Mouse (Mus musculus): Measurements from ENCODE around the gene Serpina3c. TPM values are rescaled to one million over a fixed set of nuclear protein-coding genes. Genes with fewer than 3 reads are reported as not detected.
A peak's percentile ranks its signal among the peaks of the same experiment; 100 is the strongest.

Serpina3c gene
- 10.7 and 12.5 TPM in 2 replicates for total RNA-seq (2021)
- long read RNA-seq, experiment 1, transcript Serpina3c-201 (5 exons, 2,213 nt), result major isoform, 14 of 18 reads
- long read RNA-seq, experiment 1, partial matches to known transcripts, result 1 of 18 reads
- long read RNA-seq, experiment 1, other reads (novel, unspliced or antisense), result 3 of 18 reads
- long read RNA-seq, experiment 2, transcript Serpina3c-201 (5 exons, 2,213 nt), result major isoform, 10 of 11 reads
- long read RNA-seq, experiment 2, partial matches to known transcripts, result 1 of 11 reads
- long read RNA-seq, experiment 2, other reads (novel, unspliced or antisense), result 0 of 11 reads

DNA sequence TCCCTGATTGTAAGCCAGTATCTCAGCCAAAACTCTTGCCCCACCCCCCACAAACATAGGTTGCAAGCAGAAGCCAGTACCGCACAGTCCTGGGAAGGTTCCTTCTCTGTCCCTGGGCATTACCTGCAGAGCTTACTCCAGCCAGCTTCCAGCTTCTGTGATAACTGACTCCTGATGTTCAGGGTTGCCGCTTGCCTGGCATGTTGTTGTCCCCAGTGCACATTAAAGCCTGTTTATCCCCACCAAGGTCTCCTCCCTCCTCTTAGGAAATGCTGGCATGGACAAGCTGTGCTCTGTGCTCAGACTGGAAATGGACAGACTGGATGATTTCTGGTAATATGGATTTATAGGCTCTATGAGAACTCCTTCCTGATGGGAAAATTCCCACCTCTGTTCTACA lies at the start of gene Serpina3c:
Serpina3c (minus strand) TSS at position 215 of the 400 bp plus-strand sequence.
- DNase-seq, result peak; percentile 42

DNA sequence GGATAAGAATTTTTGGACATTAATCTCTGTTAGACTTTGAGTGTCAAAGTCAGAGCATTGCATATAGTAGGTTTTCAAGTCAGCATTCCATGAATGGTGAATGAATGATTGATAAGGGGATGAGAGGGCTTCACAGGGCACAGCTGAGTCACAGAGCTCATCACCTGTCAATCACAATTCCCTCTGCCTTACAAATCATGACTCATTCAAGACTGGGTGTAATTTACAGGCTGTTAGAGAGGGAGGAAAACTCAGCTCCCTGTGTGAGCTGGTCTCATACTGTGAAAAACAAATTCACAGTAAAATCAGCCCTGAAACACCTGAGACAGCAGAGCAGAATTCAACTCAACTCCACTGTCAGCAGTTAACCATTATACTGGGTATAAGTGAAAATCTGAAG lies 37.2 kb upstream of the Serpina3c start:
- DNase-seq, result no peak

DNA sequence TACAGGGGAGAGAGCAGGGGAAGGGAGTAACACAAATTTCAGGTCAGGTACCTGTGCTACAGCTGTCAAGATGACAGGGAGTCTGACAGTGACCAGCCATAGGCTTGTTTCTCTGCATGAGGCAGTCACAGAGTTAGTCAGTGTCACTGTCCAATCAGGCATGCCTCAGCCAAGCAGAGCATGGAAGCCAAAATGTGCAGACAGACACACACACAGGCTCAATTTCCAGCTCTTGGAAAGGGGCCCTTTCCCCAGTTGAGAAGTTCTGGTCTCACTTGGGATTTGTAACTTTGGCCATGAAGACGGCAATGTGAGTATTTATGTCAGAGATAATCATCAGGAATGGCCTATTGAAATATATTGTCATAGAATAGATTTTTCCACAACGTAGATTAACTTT lies 35.6 kb upstream of the Serpina3c start:
- no peak for DNase-seq

DNA sequence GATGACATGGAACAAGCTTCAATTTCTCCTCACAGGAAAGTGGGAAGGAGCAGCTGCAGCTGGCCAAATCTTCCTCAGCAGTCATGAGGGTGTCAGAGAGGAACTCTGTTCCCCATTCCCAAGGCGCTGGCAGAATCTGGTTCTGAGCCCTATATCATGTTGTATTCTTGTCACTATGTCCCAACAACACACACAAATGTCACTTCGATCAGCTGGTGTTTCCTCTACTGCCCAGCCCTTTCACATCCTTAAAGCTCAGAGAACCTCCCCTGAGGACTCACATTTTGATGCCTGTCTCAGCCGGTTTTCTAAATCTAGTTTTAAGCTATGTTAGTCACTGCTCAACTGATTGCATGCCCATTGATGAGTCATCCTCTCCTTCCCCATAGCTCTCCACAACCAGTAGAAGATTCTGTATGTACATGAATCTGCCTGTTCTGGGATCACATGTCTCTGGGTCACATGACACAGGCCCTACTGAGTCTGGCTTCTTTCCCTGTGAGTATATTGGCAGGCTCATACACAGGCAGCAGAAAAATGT lies 32.4 kb upstream of the Serpina3c start:
- DNase-seq, result no peak

DNA sequence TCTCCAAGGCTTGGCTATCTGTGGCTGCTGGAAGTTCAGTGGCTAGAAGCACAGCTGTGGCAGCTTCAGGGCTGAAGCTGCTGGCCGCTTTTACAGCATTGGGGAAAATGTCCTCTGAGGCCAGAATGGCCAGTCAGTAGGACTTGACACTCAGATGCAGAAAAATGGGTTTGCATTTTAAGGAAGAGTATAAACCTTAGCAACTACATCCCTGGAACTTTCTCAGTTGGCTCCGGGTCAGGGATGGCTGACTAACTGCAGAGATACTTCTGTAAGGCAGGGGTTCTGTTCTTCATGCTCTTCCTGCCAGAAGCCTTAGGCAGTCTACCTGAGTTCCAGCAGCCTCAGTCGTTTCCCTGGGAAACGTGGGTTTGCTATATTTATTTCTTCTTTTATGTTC lies 31.4 kb upstream of the Serpina3c start:
- no peak for DNase-seq

DNA sequence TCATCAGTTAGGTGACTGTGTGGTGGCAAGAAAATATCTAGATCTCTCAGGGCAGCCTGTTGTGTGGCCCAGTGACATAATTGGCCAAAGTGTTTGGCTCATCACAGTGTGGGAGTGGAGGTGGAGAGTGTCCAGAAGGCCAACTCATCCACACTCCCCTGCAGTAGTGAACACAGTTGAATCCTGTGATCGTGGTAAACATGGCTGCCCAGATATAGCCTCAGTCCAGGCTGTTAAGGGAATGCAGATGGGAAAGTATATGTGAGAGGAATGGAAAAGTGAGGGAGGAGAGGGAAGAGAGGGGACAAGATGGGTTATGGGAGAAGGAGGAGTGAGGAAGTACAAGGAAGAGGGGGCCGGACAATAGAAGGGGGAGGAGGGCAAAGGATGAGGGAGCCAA lies 25.3 kb upstream of the Serpina3c start:
- no peak for DNase-seq

DNA sequence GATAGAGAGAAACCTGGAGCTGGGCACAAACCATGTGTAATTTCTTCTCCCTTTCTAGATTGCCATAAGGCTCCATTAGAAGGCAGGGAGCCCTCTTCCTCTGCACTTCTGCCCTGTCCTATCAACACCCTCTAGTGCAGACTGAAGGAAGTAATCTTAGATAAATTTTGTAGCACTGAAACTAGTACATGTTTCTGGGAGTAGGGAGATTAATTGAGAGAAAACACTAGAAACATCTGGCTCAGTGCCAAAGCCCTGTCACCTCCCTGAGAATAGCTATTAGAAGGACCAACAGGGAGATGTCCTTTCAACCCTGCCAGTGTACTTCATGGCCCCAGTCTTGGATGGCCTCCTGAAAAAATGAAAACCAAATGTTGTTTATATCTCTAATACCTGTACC lies 24.9 kb upstream of the Serpina3c start:
- no peak for DNase-seq

DNA sequence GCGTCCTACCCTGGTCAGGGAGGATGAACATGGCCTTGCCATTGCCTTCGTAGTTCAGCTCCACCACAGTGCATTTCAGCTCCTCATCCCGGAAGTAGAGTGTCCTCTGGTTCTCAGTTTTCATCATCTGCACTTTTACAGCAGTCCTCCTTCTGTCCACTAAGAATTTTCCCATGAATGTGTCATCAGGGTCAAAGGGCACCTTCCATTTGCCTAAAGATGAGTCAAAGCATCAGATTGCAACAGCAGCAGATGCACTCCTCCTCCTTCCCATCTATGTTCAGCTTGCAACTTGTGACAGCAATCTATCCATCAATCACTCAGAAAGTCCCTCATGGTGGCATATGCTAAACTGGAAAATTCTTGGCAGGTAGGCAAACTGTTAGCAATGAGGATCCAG lies 22.0 kb upstream of the Serpina3c start:
- no peak for DNase-seq

DNA sequence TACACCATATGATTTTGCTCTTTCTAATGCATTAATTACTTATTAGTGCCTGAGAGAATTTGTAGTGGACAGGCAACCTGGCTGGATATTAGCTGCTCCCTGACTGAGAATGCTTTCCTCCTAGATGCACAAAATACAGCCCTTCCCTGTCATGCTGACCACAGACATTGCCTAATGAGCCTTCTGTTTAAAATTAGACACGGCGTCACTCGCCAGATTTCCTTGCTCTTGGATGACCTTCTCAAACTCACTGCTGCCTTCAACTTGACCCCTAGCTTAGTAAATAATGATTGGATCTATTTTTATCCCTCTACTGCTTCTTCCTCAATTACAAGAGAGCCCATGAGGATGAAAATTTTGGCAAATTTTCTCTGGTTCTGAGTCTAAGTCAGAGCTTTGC lies 21.1 kb upstream of the Serpina3c start:
- peak; percentile 50 for DNase-seq

DNA sequence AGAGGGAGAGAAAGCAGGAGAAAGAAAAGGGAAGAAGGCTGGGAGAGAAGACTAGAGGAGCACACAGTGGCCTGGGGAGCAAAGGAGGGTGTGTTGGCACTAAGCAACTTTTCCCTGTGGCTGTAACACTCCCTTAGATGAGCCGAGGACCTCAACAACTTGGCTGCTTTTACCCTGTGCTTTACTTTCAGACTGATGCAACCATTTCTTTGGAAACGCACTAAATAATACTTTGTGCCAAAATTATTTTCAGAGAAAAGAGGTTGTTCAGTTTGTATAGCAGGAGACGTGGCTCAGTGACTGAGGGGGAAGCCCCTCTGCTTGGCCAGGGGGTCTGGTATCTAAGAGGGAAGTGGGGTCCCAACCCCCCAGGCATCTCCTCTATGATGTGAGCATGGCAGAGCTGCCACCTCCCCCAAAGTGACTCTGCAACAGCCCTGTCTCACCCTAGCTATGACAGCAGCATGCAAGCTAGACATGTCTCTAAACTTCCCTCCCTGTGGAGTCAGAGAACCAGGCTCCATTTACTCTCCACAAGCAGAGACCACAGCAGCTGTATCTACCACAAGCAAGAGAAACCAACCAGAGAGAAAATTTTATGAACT lies 527 bp downstream of the Serpina3c start:
- DNase-seq, result no peak

DNA sequence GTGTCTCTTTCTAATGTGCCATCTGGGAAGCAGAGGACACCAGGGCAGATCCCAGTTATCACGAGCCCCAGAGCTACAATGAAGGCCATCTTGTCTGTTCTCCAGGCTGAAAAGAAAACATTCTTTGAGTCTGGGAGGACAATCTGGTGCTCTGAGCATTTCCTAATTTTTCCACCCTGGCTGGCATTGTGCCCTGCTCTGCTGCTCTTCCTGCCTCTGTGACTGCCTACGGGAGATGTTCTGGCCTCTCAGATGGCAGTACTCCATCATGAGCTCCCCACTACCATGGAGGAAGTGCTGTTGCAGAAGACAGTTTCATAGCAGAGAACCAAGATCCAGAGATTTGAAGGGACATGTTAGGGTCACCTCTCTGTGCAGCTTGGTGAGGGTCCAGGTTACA lies 1.7 kb downstream of the Serpina3c start:
- peak; percentile 18 for DNase-seq

DNA sequence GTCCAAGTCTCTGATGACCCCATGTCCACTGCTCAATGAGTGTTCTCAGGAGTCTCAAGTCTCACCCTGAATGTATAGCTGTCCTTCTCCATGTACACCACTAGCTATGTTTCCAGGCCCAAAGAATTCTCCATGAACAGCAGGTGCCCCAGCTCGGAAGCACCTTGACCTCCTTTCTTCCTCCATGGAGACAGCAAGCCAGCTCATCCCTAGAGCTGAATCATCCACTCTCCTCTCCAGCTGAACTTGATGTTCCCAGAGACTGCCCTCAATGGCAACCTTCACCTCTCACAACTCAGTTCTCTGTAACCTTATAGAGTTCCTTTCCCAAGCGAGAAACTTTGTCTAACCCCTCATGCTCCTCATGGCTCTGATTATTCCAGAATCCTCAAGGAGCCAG lies 8.1 kb downstream of the Serpina3c start:
- no peak for DNase-seq

DNA sequence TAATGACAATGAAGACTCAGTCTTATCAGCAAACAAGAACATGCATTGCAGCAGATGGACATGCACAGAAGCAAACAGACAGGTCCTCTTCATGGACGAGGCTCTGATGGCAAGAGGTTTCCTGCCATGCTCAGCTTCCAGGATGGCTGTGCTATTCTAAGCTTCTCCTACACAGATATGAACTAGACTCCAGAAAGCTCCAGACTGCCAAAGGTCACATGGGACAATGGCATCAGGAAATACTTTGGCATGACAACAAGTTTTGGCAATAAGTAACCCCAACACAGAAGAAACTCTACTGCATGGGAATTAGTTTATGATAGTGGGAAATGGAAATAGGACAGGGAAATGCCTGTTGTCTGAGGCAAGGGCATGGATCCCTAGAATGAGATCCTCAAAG lies 10.4 kb downstream of the Serpina3c start:
- no peak for DNase-seq

DNA sequence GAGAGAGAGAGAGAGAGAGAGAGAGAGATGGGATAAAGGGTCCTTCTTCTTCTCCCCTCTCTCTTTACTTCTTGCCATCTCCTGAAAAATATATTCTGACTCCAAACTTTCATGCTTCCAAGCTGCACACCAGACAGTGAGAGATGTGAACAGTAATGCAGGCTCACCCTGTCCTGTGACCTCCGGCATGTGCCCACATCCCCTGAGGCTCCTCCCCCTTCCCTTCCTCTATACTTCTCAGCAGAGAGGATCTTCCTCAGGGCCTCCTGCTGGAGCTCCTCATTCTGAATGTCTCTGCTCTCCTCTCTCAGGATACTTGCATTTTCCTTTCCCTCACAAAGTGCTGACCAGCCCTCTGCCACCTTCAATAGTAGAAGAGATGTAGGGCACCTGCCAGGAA lies 11.2 kb downstream of the Serpina3c start:
- DNase-seq, result no peak

DNA sequence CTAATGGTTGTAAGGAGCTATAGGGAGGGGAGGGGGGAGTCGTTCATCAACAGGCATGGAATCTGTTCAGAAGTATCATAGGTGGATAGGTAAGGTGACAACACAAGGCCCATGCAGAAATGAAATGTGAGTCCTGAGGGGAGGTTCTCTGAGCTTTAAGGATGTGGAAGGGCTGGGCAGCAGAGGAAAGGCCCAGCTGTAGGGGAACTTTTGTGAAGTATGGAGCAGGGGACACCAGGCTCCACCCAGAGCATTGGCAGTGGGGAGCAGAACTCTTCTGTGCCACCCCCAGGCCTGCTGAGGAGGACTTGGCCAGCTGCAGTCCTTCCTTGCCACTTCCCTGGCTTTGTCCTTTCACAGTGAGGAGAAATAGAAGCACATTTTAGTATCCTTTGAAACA lies 12.2 kb downstream of the Serpina3c start:
- no peak for DNase-seq

DNA sequence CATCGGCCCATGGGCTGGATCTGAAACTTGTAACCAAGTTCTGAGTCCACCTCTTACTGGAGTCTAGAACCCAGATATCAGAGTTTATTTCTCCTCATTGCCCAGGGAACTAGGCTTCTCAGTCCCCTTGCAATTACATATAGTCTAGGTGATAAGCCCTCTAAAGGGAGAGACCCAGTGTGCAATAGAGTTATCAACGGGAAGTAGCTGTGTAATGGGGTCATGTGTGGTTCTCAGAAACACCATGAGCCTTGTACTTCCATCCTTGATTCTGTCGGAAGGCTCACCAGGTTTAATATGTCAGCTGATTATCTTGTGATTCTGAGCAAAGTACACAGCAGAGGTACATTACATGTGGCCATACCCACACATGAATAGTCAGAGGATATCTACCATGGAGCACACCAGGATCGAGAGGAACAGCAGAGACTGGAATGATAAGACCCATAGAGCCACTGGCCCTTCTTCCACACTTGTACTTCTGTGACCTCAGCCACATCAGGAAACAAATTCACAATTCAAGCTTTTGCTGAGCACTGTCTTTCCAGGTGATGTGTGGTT lies 13.0 kb downstream of the Serpina3c start:
- DNase-seq, result no peak

DNA sequence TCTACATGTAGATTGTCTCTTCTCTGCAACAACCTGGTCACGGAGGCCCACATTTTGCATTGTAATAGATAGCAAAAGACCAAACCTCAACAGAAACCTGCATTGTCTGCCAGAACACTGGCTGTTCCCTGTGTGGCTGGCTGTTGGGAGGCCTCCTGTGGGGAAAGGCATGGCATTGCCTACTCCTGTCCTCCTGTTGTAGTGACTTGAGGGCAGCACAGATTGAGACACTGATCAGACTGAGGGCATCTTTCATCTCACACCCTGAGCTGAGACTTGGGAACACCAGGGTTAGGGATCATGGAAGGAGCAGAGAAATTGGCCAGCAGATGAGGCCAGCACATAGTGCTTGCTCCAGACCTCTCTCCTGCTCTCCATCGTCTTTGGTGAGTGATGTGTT lies 15.5 kb downstream of the Serpina3c start:
- DNase-seq, result no peak

DNA sequence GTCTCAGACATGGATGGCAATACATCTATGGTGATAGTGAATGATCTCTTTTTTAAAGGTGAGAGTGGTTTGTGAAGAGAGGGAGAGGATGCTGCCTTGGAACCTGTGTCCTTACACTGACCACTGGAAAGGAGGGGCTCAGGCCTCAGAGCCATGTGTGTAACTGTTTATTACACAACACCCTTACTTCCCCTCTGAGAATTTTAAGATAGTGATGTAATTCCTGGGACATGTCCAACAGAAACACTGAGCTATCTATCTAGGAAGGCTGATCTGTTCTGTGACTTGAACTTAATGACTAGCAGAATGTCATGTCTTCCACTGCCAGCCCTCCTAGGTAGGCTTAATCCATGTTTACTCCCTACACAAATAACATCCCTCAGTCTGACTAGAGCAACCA lies 22.6 kb downstream of the Serpina3c start:
- no peak for DNase-seq

DNA sequence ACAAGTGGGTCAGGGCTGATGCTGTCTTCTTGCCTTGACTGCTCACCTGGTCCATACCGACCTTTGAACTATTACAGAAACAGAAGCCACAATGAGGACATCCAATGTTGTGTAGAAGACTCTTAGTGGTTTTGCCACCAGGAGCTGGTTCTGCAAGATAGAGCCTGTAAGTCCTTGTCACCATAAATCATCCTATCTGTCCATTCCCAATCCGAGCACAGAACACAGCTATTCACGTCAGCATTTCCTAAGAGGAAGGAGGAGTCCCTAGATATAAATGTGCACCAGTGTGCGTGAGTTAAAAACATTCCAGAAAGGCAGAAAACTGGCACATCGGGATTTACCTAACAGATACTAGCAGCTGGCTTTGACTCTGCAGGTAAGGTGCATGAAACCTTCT lies 26.0 kb downstream of the Serpina3c start, which contains the start of gene Serpina3b:
Serpina3b (plus strand) TSS at position 301 of the 400 bp plus-strand sequence.
- DNase-seq, result no peak

DNA sequence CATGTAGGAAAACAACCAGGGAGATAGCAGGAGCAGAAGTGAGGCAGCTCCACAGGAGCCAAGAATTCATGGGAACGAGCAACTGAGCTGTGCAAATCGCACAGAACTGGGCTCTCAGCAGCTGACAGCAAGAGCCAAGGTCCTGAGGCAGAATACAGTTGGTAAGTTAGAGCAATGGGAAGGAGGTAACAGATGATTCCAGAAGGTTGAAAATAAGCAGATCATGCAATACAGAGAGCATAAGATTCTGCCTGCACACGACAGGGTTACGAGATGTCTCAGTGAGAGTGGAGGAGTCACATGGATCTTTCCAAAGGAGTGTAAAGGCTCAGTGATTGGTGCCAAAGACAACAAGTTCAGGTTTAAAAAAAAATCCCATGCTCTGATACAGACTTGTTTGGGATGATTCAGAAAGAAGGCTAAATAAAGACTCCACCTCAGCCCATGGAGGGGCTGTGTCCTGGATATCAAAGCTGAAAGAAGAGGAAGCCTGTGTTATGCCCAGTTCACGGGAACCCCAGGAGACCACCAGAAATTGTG lies 28.6 kb downstream of the Serpina3c start:
- no peak for DNase-seq

DNA sequence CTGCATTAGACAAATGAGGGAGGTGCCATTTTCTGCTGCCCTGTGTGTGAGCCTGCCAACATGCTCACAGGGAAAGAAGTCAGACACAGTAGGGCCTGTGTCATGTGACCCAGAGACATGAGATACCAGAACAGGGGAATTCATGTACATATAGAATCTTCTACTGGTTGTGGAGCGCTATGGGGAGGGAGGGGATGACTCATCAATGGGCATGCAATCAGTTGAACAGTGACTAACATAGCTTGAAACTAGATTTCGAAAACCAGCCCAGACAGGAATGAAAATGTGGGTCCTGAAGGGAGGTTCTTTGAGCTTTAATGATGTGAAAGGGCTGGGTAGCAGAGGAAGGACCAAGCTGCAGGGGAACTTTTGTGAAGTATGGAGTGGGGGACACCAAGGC lies 29.7 kb downstream of the Serpina3c start:
- DNase-seq, result no peak

DNA sequence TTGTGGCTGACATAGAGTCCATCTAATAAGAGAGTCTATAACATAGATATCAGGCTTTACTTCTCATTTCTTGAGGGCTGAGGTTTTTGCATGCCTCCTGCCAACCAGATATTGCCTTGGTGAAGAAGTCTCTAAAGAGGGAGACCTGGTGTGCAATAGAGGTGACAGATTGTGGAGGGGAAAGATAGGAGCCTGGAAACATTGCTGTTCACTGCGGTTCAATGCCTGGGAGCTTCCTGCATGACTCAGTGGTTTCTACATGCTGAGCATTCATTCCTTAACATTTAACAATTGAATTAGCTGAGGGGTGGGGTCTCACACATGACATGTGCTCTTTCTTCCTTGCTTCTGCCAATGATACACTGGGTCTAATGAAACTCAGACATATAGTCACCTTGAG lies 30.6 kb downstream of the Serpina3c start:
- DNase-seq, result no peak

DNA sequence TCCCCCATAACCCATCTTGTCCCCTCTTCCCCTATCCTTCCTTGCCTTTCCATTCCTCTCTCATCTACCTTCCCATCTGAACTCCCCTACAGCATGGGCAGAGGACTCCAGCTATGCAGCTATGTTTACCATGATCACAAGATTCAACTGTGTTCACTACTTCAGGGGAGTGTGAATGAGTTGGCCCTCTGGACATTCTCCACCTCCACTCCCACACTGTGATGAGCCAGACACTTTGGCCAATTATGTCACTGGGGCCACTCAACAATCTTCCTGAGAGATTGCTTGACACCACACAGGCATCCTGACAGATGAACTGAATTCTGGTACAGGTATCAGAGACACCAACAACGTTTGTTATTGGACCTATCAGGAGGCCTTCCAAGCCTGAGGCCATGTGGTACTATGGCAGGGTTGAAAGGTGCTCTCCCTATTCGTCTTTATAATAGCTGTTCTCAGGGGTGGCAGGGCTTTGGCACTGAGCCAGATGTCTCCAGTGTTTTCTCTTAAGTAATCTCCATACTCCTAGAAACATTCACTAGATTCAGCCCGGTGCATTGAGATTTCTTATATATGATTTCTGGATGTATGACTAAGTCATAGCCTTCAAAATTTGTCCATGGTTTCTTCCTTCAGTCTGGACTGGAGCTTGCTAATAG lies 38.6 kb downstream of the Serpina3c start:
- DNase-seq, result peak; percentile 20

All from adrenal gland, postnatal 14 days (tissue).